Mouse (Mus musculus) heart, embryonic 16.5 days (tissue): ENCODE data around the gene Gm47995. TPM values are rescaled to one million over a fixed set of nuclear protein-coding genes. Genes with fewer than 3 reads are reported as not detected.

ENCODE experiments used
- ATAC-seq: fragments of 200-750 bp; cut with Nextera tagmentation; replicated peaks from 2 replicates; pipeline ENCODE4 v1.8.0; 2017; ENCODE audit warnings: moderate number of reproducible peaks; ENCODE audit not compliant: insufficient read depth, low FRiP score; ENCODE audit errors: extremely low read depth
- H3K27ac ChIP-seq: fragments of 300-500 bp; sonication (generic); 2 replicates; pipeline ENCODE4 v1.5.1; 2014; ENCODE audit warnings: mild to moderate bottlenecking, low read length, control low read depth, moderate library complexity
- H3K27me3 ChIP-seq: fragments of 300-500 bp; sonication (generic); 2 replicates; pipeline ENCODE4 v1.6.1; 2014; ENCODE audit warnings: low read length, mixed read lengths; ENCODE audit not compliant: control insufficient read depth, insufficient read depth
- H3K36me3 ChIP-seq: fragments of 300-500 bp; sonication (generic); 2 replicates; pipeline ENCODE4 v1.6.1; 2014; ENCODE audit not compliant: control insufficient read depth, insufficient read depth
- H3K4me1 ChIP-seq: fragments of 300-500 bp; sonication (generic); 2 replicates; pipeline ENCODE4 v1.6.1; 2014; ENCODE audit warnings: low read length, mixed read lengths; ENCODE audit not compliant: control insufficient read depth, insufficient read depth
- H3K4me2 ChIP-seq: fragments of 300-500 bp; sonication (generic); 2 replicates; pipeline ENCODE4 v1.6.1; 2014; ENCODE audit warnings: low read depth, mild to moderate bottlenecking, control low read depth, low read length
- H3K4me3 ChIP-seq: fragments of 300-500 bp; sonication (generic); 2 replicates; pipeline ENCODE4 v1.5.1; 2014; ENCODE audit warnings: mild to moderate bottlenecking, control low read depth, low read length
- H3K9ac ChIP-seq: fragments of 300-500 bp; sonication (generic); 2 replicates; pipeline ENCODE4 v1.6.1; 2014; ENCODE audit warnings: low read length, control low read depth
- H3K9me3 ChIP-seq: fragments of 300-500 bp; sonication (generic); replicated peaks from 2 replicates; pipeline ENCODE4 v1.6.1; 2016; ENCODE audit warnings: low read length; ENCODE audit not compliant: control insufficient read depth
- WGBS: fragments of 180-500 bp; shearing (Covaris S2); extraction: QIAGEN DNeasy Blood & Tissue Kit; methylation state at CpG from one replicate; pipeline ENCODE4 v1.1.7; 2014; 5-methylcytosine and 5-hydroxymethylcytosine counted together
- polyA plus RNA-seq: library from polyadenylated mRNA; unstranded; fragments of >200 nt; fragmentation: Nextera tagmentation; extraction: Ambion mirVana; gene quantifications from 2 replicates; pipeline ENCODE4 v1.2.1, GENCODE M21; 2015

Gene Gm47995
- polyA plus RNA-seq, 1 experiment from 2014 or later: not detected

GRCm38 (mm10) chr1:151233756-151234155, 35.5 kb downstream of the Gm47995 start:
- peaks cover 13% of the 10 kb centered on the region for H3K4me1 ChIP-seq
- H3K27ac ChIP-seq: no peak overlapping the region
- H3K27me3 ChIP-seq: no peaks in the 10 kb centered on the region
- H3K36me3 ChIP-seq: no peaks in the 10 kb centered on the region
- WGBS: 68% methylated on average over 3 of the region's 3 CpGs
- no peak overlapping the region for H3K9ac ChIP-seq
- peaks cover 4% of the 10 kb centered on the region; the same call in 1 of the 2 replicates for H3K9me3 ChIP-seq
- H3K4me3 ChIP-seq: no peak overlapping the region
- ATAC-seq: no peak
- H3K4me2 ChIP-seq: no peak overlapping the region

- H3K4me1 ChIP-seq: peaks cover 13% of the 10 kb centered on the region
- H3K4me2 ChIP-seq: no peak overlapping the region
- no peaks in the 10 kb centered on the region for H3K27me3 ChIP-seq
- H3K4me3 ChIP-seq: no peak overlapping the region
- H3K9ac ChIP-seq: no peak overlapping the region
- no peaks in the 10 kb centered on the region for H3K36me3 ChIP-seq
- no peak for ATAC-seq
- H3K27ac ChIP-seq: no peak overlapping the region
- peaks cover 8% of the 10 kb centered on the region; the same call in 1 of the 2 replicates for H3K9me3 ChIP-seq
- WGBS: 36% methylated on average over 2 of the region's 2 CpGs
Observed at GRCm38 (mm10) chr1:151235574-151235973, 37.3 kb downstream of the Gm47995 start.

GRCm38 (mm10) chr1:151236141-151236930, 38.1 kb downstream of the Gm47995 start:
- Histone ChIP-seq H3K36me3 (no peaks in the 10 kb centered on the region), H3K27me3 (no peaks in the 10 kb centered on the region), H3K4me3 (no peak overlapping the region), H3K9ac (no peak overlapping the region), H3K4me1 (peaks cover 13% of the 10 kb centered on the region), H3K9me3 (peaks cover 9% of the 10 kb centered on the region; the same call in 1 of the 2 replicates), H3K27ac (peak overlapping the region; percentile 44), H3K4me2 (no peak overlapping the region)
- 55% methylated on average over 13 of the region's 13 CpGs for WGBS
- ATAC-seq: peak; percentile 77

- no peak overlapping the region for H3K27ac ChIP-seq
Observed at GRCm38 (mm10) chr1:151237780-151238179, 39.5 kb downstream of the Gm47995 start.

GRCm38 (mm10) chr1:151243332-151243731, 45.1 kb downstream of the Gm47995 start:
- H3K9me3 ChIP-seq: 0 out of 2 replicates have a peak, but pooled peaks cover 10% of the 10 kb centered on the region
- WGBS: 81% methylated on average over 4 of the region's 4 CpGs
- H3K9ac ChIP-seq: no peak overlapping the region
- H3K4me3 ChIP-seq: no peak overlapping the region
- no peak overlapping the region for H3K4me2 ChIP-seq
- H3K36me3 ChIP-seq: no peaks in the 10 kb centered on the region
- ATAC-seq: no peak
- H3K27me3 ChIP-seq: no peaks in the 10 kb centered on the region
- no peak overlapping the region for H3K27ac ChIP-seq
- no peaks in the 10 kb centered on the region for H3K4me1 ChIP-seq

More at GRCm38 (mm10) chr1:151237780-151238179, 39.5 kb downstream of the Gm47995 start:
- Histone ChIP-seq H3K4me1 (peaks cover 13% of the 10 kb centered on the region), H3K4me2 (no peak overlapping the region), H3K4me3 (no peak overlapping the region), H3K9me3 (peaks cover 15% of the 10 kb centered on the region; the same call in 1 of the 2 replicates), H3K36me3 (no peaks in the 10 kb centered on the region), H3K27me3 (no peaks in the 10 kb centered on the region), H3K9ac (no peak overlapping the region)
- ATAC-seq: no peak
- 45% methylated on average over 3 of the region's 3 CpGs for WGBS

GRCm38 (mm10) chr1:151244013-151244412, 45.8 kb downstream of the Gm47995 start:
- Histone ChIP-seq H3K27me3 (no peaks in the 10 kb centered on the region), H3K9me3 (0 out of 2 replicates have a peak, but pooled peaks cover 10% of the 10 kb centered on the region), H3K4me1 (no peaks in the 10 kb centered on the region), H3K4me3 (no peak overlapping the region), H3K4me2 (no peak overlapping the region), H3K27ac (no peak overlapping the region), H3K36me3 (no peaks in the 10 kb centered on the region), H3K9ac (no peak overlapping the region)
- ATAC-seq: no peak
- WGBS: 87% methylated on average over 5 of the region's 5 CpGs

- Histone ChIP-seq H3K36me3 (no peaks in the 10 kb centered on the region), H3K27ac (no peak overlapping the region), H3K4me2 (no peak overlapping the region), H3K4me1 (no peaks in the 10 kb centered on the region), H3K27me3 (no peaks in the 10 kb centered on the region), H3K9ac (no peak overlapping the region), H3K9me3 (0 out of 2 replicates have a peak, but pooled peaks cover 10% of the 10 kb centered on the region), H3K4me3 (no peak overlapping the region)
- 75% methylated on average over 4 of the region's 4 CpGs for WGBS
- ATAC-seq: no peak
Observed at GRCm38 (mm10) chr1:151244761-151245160, 46.5 kb downstream of the Gm47995 start.

- 0 out of 2 replicates have a peak, but pooled peaks cover 10% of the 10 kb centered on the region for H3K9me3 ChIP-seq
- H3K36me3 ChIP-seq: no peaks in the 10 kb centered on the region
- H3K27ac ChIP-seq: no peak overlapping the region
- no peak for ATAC-seq
- WGBS: 82% methylated on average over 10 of the region's 10 CpGs
- no peaks in the 10 kb centered on the region for H3K4me1 ChIP-seq
- no peak overlapping the region for H3K9ac ChIP-seq
- H3K27me3 ChIP-seq: no peaks in the 10 kb centered on the region
- no peak overlapping the region for H3K4me3 ChIP-seq
- no peak overlapping the region for H3K4me2 ChIP-seq
Observed at GRCm38 (mm10) chr1:151245165-151245564, 46.9 kb downstream of the Gm47995 start.

GRCm38 (mm10) chr1:151245846-151246245, 47.6 kb downstream of the Gm47995 start:
- Histone ChIP-seq H3K27me3 (no peaks in the 10 kb centered on the region), H3K36me3 (no peaks in the 10 kb centered on the region), H3K4me1 (no peaks in the 10 kb centered on the region), H3K4me3 (no peak overlapping the region), H3K27ac (no peak overlapping the region), H3K9me3 (0 out of 2 replicates have a peak, but pooled peaks cover 6% of the 10 kb centered on the region), H3K4me2 (no peak overlapping the region), H3K9ac (no peak overlapping the region)
- ATAC-seq: no peak
- 71% methylated on average over 2 of the region's 2 CpGs for WGBS
